Mouse (Mus musculus): ENCODE measurements around the gene Paqr8.

- TF ChIP-seq POLR2AphosphoS2 (IDR thresholded peaks at IDR 0.05; ENCODE audit: low read depth, low read length) (no peak), CTCF (conservative IDR thresholded peaks at IDR 0.05 in 1 of 2, IDR thresholded peaks at IDR 0.05 in 1 of 2; ENCODE audit: low read depth in 2 of 2, low read length in 2 of 2) (no peak), ZKSCAN1 (IDR thresholded peaks at IDR 0.05; ENCODE audit: borderline replicate concordance, low read depth, low read length) (no peak), MAX (IDR thresholded peaks at IDR 0.05; ENCODE audit: low read length) (no peak), CHD1 (IDR thresholded peaks at IDR 0.05; ENCODE audit: low read depth, low read length) (no peak), E2F4 (IDR thresholded peaks at IDR 0.05; ENCODE audit: insufficient replicate concordance, low read depth, low read length) (no peak), POLR2A (IDR thresholded peaks at IDR 0.05; ENCODE audit: low read depth, low read length) (no peak)
These were observed 61.4 kb downstream of the Paqr8 start for GRCm38 (mm10) chr1:20951799-20952198.

Data from CH12.LX (cell line).